Mouse (Mus musculus): ENCODE results near the gene Klhl29. TPM values are rescaled to one million over a fixed set of nuclear protein-coding genes. Genes with fewer than 3 reads are reported as not detected.

The Klhl29 gene
- polyA plus RNA-seq, 2 experiments = 4.9 to 14.0 TPM

GRCm38 (mm10) chr12:5270527-5270926 is 105.0 kb downstream of the Klhl29 start:
- Histone ChIP-seq H3K9me3 (ENCODE audit: control insufficient read depth, low read length) (no peaks in the 10 kb centered on the region), H3K27ac (replicated peaks; ENCODE audit: low read depth, low read length) (no peak overlapping the region), H3K9ac (ENCODE audit: low read depth, low read length, severe bottlenecking) (no peak overlapping the region), H3K4me3 (replicated peaks; ENCODE audit: low read length) (no peak overlapping the region), H3K4me2 (replicated peaks; ENCODE audit: low read depth, low read length, severe bottlenecking) (no peak overlapping the region), H3K36me3 (ENCODE audit: control insufficient read depth, insufficient read depth, low read length) (no peaks in the 10 kb centered on the region), H3K4me1 (ENCODE audit: control insufficient read depth, insufficient read depth, low read length) (peaks cover 50% of the 10 kb centered on the region), H3K27me3 (ENCODE audit: control insufficient read depth, insufficient read depth, low read length) (no peaks in the 10 kb centered on the region)
- ATAC-seq (ENCODE audit: low FRiP score, low read depth) (no peak), DNase-seq (ENCODE audit: low spot score) (no peak)
- 93% methylated on average over 3 of the region's 3 CpGs for WGBS
- TF ChIP-seq POLR2A (IDR thresholded peaks at IDR 0.05; ENCODE audit: borderline replicate concordance, extremely low read depth, insufficient read depth, insufficient read length) = no peak

- H3K27ac ChIP-seq (replicated peaks; ENCODE audit: low read depth, low read length) = no peak overlapping the region
- ATAC-seq (ENCODE audit: low FRiP score, low read depth) = no peak
- H3K27me3 ChIP-seq (ENCODE audit: control insufficient read depth, insufficient read depth, low read length) = no peaks in the 10 kb centered on the region
- no peak for TF ChIP-seq POLR2A (IDR thresholded peaks at IDR 0.05; ENCODE audit: borderline replicate concordance, extremely low read depth, insufficient read depth, insufficient read length)
- no peak for DNase-seq (ENCODE audit: low spot score)
- no peaks in the 10 kb centered on the region for H3K36me3 ChIP-seq (ENCODE audit: control insufficient read depth, insufficient read depth, low read length)
- no peaks in the 10 kb centered on the region for H3K9me3 ChIP-seq (ENCODE audit: control insufficient read depth, low read length)
- H3K4me1 ChIP-seq (ENCODE audit: control insufficient read depth, insufficient read depth, low read length) = peaks cover 44% of the 10 kb centered on the region
- H3K4me3 ChIP-seq (replicated peaks; ENCODE audit: low read length) = no peak overlapping the region
- H3K9ac ChIP-seq (ENCODE audit: low read depth, low read length, severe bottlenecking) = no peak overlapping the region
- no peak overlapping the region for H3K4me2 ChIP-seq (replicated peaks; ENCODE audit: low read depth, low read length, severe bottlenecking)
- 82% methylated on average over 9 of the region's 9 CpGs for WGBS
Measured at GRCm38 (mm10) chr12:5269936-5270335, 105.5 kb downstream of the Klhl29 start.

DNA sequence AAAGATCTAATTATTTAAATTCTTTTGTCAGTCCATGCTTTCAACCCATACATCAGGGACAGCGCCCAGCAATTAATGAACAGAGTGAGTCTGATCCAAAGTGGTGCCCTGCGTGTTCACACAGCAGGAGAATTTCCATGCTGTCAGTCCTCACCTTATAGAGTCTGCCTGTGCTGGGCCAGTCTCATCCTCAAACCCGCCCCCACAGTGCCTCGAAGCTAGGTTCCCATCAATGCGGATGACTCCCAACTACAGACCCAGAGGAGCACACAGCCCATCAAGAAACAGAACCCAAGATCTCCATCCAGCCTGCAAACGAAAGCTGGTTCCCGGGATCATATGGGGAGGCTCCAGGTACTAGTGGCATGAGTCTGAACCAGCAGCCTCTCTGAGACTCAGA is 106.4 kb downstream of the Klhl29 start:
- no peaks in the 10 kb centered on the region for H3K27me3 ChIP-seq (ENCODE audit: control insufficient read depth, insufficient read depth, low read length)
- no peak overlapping the region for H3K27ac ChIP-seq (replicated peaks; ENCODE audit: low read depth, low read length)
- WGBS = 80% methylated on average over 7 of the region's 7 CpGs
- H3K4me1 ChIP-seq (ENCODE audit: control insufficient read depth, insufficient read depth, low read length) = peaks cover 35% of the 10 kb centered on the region
- no peak overlapping the region for H3K9ac ChIP-seq (ENCODE audit: low read depth, low read length, severe bottlenecking)
- ATAC-seq (ENCODE audit: low FRiP score, low read depth) = no peak
- H3K4me2 ChIP-seq (replicated peaks; ENCODE audit: low read depth, low read length, severe bottlenecking) = no peak overlapping the region
- no peaks in the 10 kb centered on the region for H3K9me3 ChIP-seq (ENCODE audit: control insufficient read depth, low read length)
- no peak for DNase-seq (ENCODE audit: low spot score)
- no peaks in the 10 kb centered on the region for H3K36me3 ChIP-seq (ENCODE audit: control insufficient read depth, insufficient read depth, low read length)
- no peak for TF ChIP-seq POLR2A (IDR thresholded peaks at IDR 0.05; ENCODE audit: borderline replicate concordance, extremely low read depth, insufficient read depth, insufficient read length)
- H3K4me3 ChIP-seq (replicated peaks; ENCODE audit: low read length) = no peak overlapping the region

- ATAC-seq (ENCODE audit: low FRiP score, low read depth) (peak; percentile 62), DNase-seq (ENCODE audit: low spot score) (peak; percentile 53)
- no peaks in the 10 kb centered on the region for H3K36me3 ChIP-seq (ENCODE audit: control insufficient read depth, insufficient read depth, low read length)
- H3K27me3 ChIP-seq (ENCODE audit: control insufficient read depth, insufficient read depth, low read length) = no peaks in the 10 kb centered on the region
- no peak overlapping the region for H3K4me2 ChIP-seq (replicated peaks; ENCODE audit: low read depth, low read length, severe bottlenecking)
- H3K4me1 ChIP-seq (ENCODE audit: control insufficient read depth, insufficient read depth, low read length) = peaks cover 27% of the 10 kb centered on the region
- H3K27ac ChIP-seq (replicated peaks; ENCODE audit: low read depth, low read length) = peak overlapping the region; percentile 61
- H3K9me3 ChIP-seq (ENCODE audit: control insufficient read depth, low read length) = no peaks in the 10 kb centered on the region
- no peak for TF ChIP-seq POLR2A (IDR thresholded peaks at IDR 0.05; ENCODE audit: borderline replicate concordance, extremely low read depth, insufficient read depth, insufficient read length)
- WGBS = 36% methylated on average over 9 of the region's 9 CpGs
- H3K4me3 ChIP-seq (replicated peaks; ENCODE audit: low read length) = no peak overlapping the region
- H3K9ac ChIP-seq (ENCODE audit: low read depth, low read length, severe bottlenecking) = no peak overlapping the region
Measured at GRCm38 (mm10) chr12:5268188-5268612, 107.3 kb downstream of the Klhl29 start.

DNA sequence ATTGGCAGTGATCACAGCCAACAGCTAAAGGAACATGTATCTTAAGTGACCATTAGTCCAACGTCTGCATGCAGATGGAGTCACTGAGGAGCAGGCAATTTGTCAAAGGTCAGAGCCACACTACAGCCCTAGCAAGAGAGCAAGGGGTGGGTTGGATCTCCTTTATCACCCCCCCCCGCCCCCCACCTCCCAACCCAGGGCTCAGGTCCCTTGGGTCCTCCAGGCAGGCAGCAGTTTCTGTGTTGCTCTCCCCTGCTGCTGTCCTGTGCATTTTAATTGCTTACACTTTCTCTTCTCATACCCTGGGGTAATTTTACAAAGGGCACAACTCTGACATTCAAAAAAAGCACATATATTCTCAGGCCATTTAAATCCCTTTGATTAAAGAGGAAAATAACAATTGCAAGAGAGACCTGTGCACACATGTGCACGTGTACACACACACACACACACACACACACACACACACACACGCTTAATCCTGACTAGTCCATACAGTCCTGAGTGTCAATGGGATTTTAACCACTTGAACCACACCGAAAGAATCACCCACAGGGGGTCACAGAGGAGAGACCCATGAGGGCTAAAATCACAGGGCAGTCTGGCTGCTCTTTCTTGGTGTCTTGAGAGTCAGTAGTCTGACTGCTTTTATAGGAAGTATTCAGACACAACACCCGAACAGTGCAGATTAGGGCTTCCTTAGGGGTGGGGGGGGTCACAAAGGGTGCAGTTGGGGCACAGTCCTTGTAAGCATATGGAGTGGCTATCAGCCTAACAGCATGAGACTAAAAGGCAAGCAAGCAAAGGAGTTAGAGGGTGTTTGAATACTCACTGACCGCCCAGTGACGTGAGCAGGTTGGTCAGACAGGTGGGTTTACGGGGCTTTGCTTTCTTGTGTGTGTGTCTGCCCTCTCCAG is 108.0 kb downstream of the Klhl29 start:
- WGBS = 58% methylated on average over 9 of the region's 9 CpGs
- Histone ChIP-seq H3K4me1 (ENCODE audit: control insufficient read depth, insufficient read depth, low read length) (peaks cover 24% of the 10 kb centered on the region), H3K9ac (ENCODE audit: low read depth, low read length, severe bottlenecking) (no peak overlapping the region), H3K27ac (replicated peaks; ENCODE audit: low read depth, low read length) (peak overlapping the region; percentile 61; the same call in 1 of the 2 replicates), H3K27me3 (ENCODE audit: control insufficient read depth, insufficient read depth, low read length) (no peaks in the 10 kb centered on the region), H3K4me2 (replicated peaks; ENCODE audit: low read depth, low read length, severe bottlenecking) (no peak overlapping the region), H3K9me3 (ENCODE audit: control insufficient read depth, low read length) (no peaks in the 10 kb centered on the region), H3K4me3 (replicated peaks; ENCODE audit: low read length) (no peak overlapping the region), H3K36me3 (ENCODE audit: control insufficient read depth, insufficient read depth, low read length) (no peaks in the 10 kb centered on the region)
- no peak for TF ChIP-seq POLR2A (IDR thresholded peaks at IDR 0.05; ENCODE audit: borderline replicate concordance, extremely low read depth, insufficient read depth, insufficient read length)
- ATAC-seq (ENCODE audit: low FRiP score, low read depth) (no peak), DNase-seq (ENCODE audit: low spot score) (no peak)

Data from limb, embryonic 14.5 days (tissue).